Mouse (Mus musculus): ENCODE measurements around the gene Nr4a2. TPM values are rescaled to one million over a fixed set of nuclear protein-coding genes. Genes with fewer than 3 reads are reported as not detected.

Gene Nr4a2
- total RNA-seq, 2 experiments from 2014 or later, result 1.1 to 1.5 TPM

Other genes starting within 250 kb of the Nr4a2 start
- gene Gpd2, start 113.6 kb upstream of the Nr4a2 start, total RNA-seq (2021), result 100 to 1,000 TPM; 206 to 234 TPM

Data from gastrocnemius, postnatal 36 days (tissue).